Mouse (Mus musculus) forebrain, embryonic 11.5 days (tissue): ENCODE measurements around the gene Ybey. TPM values are rescaled to one million over a fixed set of nuclear protein-coding genes. Genes with fewer than 3 reads are reported as not detected.

Source experiments
- ATAC-seq: fragments of 200-750 bp; cut with Nextera tagmentation; replicated peaks from 2 replicates; pipeline ENCODE4 v1.8.0; 2017; ENCODE audit warnings: moderate TSS enrichment; ENCODE audit not compliant: low FRiP score
- DNase-seq: peaks from one replicate; pipeline ENCODE4 v3.0.0-alpha.2; 2017; ENCODE audit warnings: low spot score
- H3K27ac ChIP-seq: fragments of 300-500 bp; sonication (generic); 2 replicates; pipeline ENCODE4 v1.5.1; 2014; ENCODE audit warnings: low read depth, low read length
- H3K27me3 ChIP-seq: fragments of 300-500 bp; sonication (generic); 2 replicates; pipeline ENCODE4 v1.6.1; 2014; ENCODE audit warnings: mild to moderate bottlenecking, low read length, mixed read lengths; ENCODE audit not compliant: control insufficient read depth, insufficient read depth
- H3K36me3 ChIP-seq: fragments of 300-500 bp; sonication (generic); 2 replicates; pipeline ENCODE4 v1.6.1; 2014; ENCODE audit warnings: mild to moderate bottlenecking, low read length, moderate library complexity, mixed read lengths; ENCODE audit not compliant: control insufficient read depth, insufficient read depth
- H3K4me1 ChIP-seq: fragments of 300-500 bp; sonication (generic); replicated peaks from 2 replicates; pipeline ENCODE4 v1.6.1; 2014; ENCODE audit warnings: low read length, mixed read lengths; ENCODE audit not compliant: control insufficient read depth, insufficient read depth
- H3K4me2 ChIP-seq: fragments of 300-500 bp; sonication (generic); 2 replicates; pipeline ENCODE4 v1.6.1; 2014; ENCODE audit warnings: low read depth, mild to moderate bottlenecking, low read length, moderate library complexity, mixed read lengths; ENCODE audit not compliant: severe bottlenecking
- H3K4me3 ChIP-seq: fragments of 300-500 bp; sonication (generic); 2 replicates; pipeline ENCODE4 v1.5.1; 2014; ENCODE audit warnings: low read depth, low read length
- H3K9ac ChIP-seq: fragments of 300-500 bp; sonication (generic); 2 replicates; pipeline ENCODE4 v1.6.1; 2014; ENCODE audit warnings: low read length
- H3K9me3 ChIP-seq: fragments of 300-500 bp; sonication (generic); 2 replicates; pipeline ENCODE4 v1.6.1; 2016; ENCODE audit warnings: low read length, mixed read lengths; ENCODE audit not compliant: control insufficient read depth
- WGBS: fragments of 180-500 bp; shearing (Covaris S2); extraction: QIAGEN DNeasy Blood & Tissue Kit; methylation state at CpG from one replicate; pipeline ENCODE4 v1.1.7; 2014; 5-methylcytosine and 5-hydroxymethylcytosine counted together
- polyA plus RNA-seq: library from polyadenylated mRNA; unstranded; fragments of >200 nt; fragmentation: Nextera tagmentation; extraction: Ambion mirVana; gene quantifications from 2 replicates; pipeline ENCODE4 v1.2.1, GENCODE M21; 2014

Gene Ybey
- polyA plus RNA-seq, 1 experiment from 2014 or later: 6.1 TPM

- Histone ChIP-seq H3K36me3 (peaks cover 14% of the 10 kb centered on the region), H3K4me2 (no peak overlapping the region), H3K27me3 (no peaks in the 10 kb centered on the region), H3K4me3 (no peak overlapping the region), H3K27ac (no peak overlapping the region), H3K9me3 (no peaks in the 10 kb centered on the region), H3K4me1 (no peaks in the 10 kb centered on the region), H3K9ac (no peak overlapping the region)
- 96% methylated on average over 15 of the region's 15 CpGs for WGBS
- ATAC-seq: no peak
- no peak for DNase-seq
Observed at GRCm38 (mm10) chr10:76489205-76489604, 20.3 kb upstream of the Ybey start.

DNA sequence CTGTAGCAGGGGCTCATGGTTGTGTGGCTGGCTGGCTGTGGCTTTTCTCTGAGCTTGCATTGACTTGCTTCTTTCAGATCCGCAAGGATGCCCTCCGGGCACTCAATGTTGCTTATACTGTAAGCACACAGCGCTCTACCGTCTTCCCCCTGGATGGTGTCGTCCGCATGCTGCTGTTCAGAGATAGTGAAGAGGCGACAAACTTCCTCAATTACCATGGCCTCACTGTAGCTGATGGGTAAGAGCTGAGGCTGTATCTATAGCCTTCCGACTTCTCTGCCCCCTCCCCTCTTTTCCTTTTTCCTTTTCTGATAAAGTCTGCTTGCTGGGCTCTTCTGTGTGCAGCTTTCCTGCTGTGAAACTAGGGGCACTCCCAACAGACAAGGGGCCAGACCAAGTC lies 19.4 kb upstream of the Ybey start:
- no peak for ATAC-seq
- WGBS: 95% methylated on average over 8 of the region's 8 CpGs

DNA sequence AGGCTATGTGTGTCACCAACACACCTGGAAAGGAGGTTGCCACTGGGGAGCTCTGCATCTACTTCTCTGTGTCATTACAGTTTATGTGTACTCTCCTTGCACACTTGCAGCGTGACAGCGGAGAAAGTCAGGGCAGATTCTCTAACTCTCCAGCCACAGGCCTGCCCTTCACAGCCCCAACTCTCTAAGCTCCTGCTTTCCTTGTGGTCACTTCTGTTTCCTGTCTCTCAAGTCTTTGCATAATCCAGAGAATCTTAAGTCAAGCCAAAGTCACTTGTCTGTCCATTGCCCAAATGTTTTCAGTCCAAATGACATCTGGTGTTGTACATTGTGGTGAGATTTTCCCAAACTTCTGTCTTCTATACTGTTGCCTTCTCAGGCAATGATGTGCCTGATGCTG lies 17.4 kb upstream of the Ybey start:
- Histone ChIP-seq H3K4me1 (no peaks in the 10 kb centered on the region), H3K27me3 (no peaks in the 10 kb centered on the region), H3K9ac (no peak overlapping the region), H3K4me3 (no peak overlapping the region), H3K36me3 (peaks cover 22% of the 10 kb centered on the region), H3K9me3 (no peaks in the 10 kb centered on the region), H3K27ac (no peak overlapping the region), H3K4me2 (no peak overlapping the region)
- DNase-seq: no peak
- no peak for ATAC-seq
- 100% methylated on average over 2 of the region's 2 CpGs for WGBS

More for the DNA sequence above, 19.4 kb upstream of the Ybey start:
- Histone ChIP-seq H3K27ac (no peak overlapping the region), H3K4me2 (no peak overlapping the region), H3K9ac (no peak overlapping the region), H3K27me3 (no peaks in the 10 kb centered on the region), H3K9me3 (no peaks in the 10 kb centered on the region), H3K36me3 (peaks cover 15% of the 10 kb centered on the region), H3K4me3 (no peak overlapping the region), H3K4me1 (no peaks in the 10 kb centered on the region)
- no peak for DNase-seq

DNA sequence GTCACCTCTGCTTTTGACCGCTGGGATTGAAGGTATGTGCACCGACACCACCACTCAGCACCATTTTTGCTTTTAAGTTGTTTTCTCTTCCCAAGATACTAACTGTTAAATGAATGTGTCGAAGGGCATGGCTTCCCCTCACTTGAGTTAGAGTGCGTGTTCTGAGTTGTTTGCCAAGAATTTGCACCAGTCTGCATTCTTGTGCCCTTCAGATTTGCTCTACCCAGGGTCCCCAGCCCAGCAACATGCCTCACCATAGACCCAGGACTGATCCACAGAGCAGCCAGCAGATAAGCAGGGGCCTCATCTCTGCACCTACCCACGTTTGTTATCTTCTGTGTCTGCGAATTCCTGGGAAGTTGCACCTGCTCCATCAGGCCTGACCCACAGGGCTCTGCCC lies 12.6 kb upstream of the Ybey start:
- no peak overlapping the region for H3K9ac ChIP-seq
- 95% methylated on average over 6 of the region's 6 CpGs for WGBS
- no peak for DNase-seq

GRCm38 (mm10) chr10:76480851-76481250 lies 11.9 kb upstream of the Ybey start:
- H3K9me3 ChIP-seq: no peaks in the 10 kb centered on the region
- H3K27ac ChIP-seq: no peak overlapping the region
- DNase-seq: no peak
- no peak overlapping the region for H3K4me2 ChIP-seq
- H3K4me1 ChIP-seq: no peaks in the 10 kb centered on the region
- no peak for ATAC-seq
- peaks cover 18% of the 10 kb centered on the region for H3K36me3 ChIP-seq
- H3K27me3 ChIP-seq: no peaks in the 10 kb centered on the region
- no peak overlapping the region for H3K9ac ChIP-seq
- no peak overlapping the region for H3K4me3 ChIP-seq
- 95% methylated on average over 13 of the region's 13 CpGs for WGBS

More for the DNA sequence above, 12.6 kb upstream of the Ybey start:
- H3K27me3 ChIP-seq: no peaks in the 10 kb centered on the region
- no peak for ATAC-seq
- H3K4me3 ChIP-seq: no peak overlapping the region
- no peaks in the 10 kb centered on the region for H3K4me1 ChIP-seq
- H3K27ac ChIP-seq: no peak overlapping the region
- peaks cover 18% of the 10 kb centered on the region for H3K36me3 ChIP-seq
- H3K9me3 ChIP-seq: no peaks in the 10 kb centered on the region
- H3K4me2 ChIP-seq: no peak overlapping the region

DNA sequence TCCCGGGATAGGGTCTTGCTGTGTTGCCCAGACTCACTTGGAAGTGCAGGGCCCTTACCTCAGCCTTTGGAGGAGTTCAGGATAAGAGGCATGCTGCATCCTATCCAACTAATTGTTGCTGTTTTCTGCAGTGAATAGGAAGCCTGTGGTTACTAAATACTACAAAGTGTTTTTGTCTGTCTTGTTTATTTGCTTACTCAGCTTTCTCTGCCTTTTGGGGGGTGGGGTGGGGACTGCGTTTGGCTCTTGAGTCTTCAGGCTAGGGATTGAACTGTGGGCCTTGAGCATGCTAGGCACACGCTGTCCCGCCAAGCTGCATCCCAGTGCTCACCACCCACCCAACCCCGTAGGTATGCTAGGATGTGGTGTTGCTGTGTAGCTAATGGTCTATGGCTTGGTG lies 4.8 kb upstream of the Ybey start:
- H3K4me2 ChIP-seq: no peak overlapping the region
- 98% methylated on average over 5 of the region's 5 CpGs for WGBS
- H3K36me3 ChIP-seq: peaks cover 14% of the 10 kb centered on the region
- no peak overlapping the region for H3K4me3 ChIP-seq
- no peaks in the 10 kb centered on the region for H3K9me3 ChIP-seq
- DNase-seq (no peak), ATAC-seq (no peak)
- no peaks in the 10 kb centered on the region for H3K4me1 ChIP-seq
- no peak overlapping the region for H3K27ac ChIP-seq
- H3K27me3 ChIP-seq: no peaks in the 10 kb centered on the region
- H3K9ac ChIP-seq: no peak overlapping the region

DNA sequence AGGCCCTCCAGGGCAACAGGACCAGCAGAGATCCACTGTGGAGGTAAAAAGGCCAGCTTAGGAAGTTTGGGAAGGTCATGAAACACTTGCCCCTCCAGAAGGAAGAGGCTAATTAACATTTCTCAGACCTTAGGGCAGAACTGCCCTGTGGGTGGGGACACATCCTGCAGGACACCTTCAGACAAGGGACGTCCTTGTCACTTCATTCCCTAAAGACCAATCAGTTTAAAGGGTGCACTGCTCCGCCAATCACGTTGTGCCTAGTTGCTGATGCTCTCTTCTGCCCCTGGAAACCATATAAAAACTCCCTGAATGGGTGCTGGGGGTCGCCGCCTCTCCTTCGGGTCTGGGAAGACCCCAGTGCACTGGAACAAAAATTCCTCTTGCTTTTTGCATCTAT lies 6.2 kb downstream of the Ybey start:
- no peaks in the 10 kb centered on the region for H3K36me3 ChIP-seq
- 96% methylated on average over 6 of the region's 6 CpGs for WGBS

DNA sequence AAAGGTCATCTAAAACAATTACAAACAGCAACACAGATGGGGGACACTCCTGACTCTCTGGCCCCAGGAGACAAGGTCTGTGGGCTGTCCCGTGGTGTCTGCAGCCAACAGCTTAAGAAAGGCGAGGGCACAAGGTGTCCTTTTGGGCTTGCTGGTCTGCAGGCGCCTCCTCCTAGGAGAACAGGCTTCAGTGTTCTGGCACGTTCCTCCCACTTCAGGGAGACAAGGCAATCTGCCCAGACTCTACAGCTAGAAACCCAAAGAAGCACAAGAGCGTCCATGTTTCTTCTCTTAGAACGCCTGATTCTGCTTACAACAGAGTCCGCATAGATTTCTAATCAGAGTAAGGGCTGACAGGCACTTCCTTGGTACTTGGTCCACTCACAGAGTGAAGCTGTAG lies 6.6 kb downstream of the Ybey start:
- ATAC-seq (no peak), DNase-seq (no peak)
- no peak overlapping the region for H3K27ac ChIP-seq
- H3K9ac ChIP-seq: no peak overlapping the region
- H3K27me3 ChIP-seq: no peaks in the 10 kb centered on the region
- H3K4me3 ChIP-seq: no peak overlapping the region
- H3K36me3 ChIP-seq: no peaks in the 10 kb centered on the region
- 92% methylated on average over 7 of the region's 7 CpGs for WGBS
- H3K4me2 ChIP-seq: no peak overlapping the region
- H3K4me1 ChIP-seq: no peaks in the 10 kb centered on the region
- H3K9me3 ChIP-seq: no peaks in the 10 kb centered on the region

More for the DNA sequence above, 6.2 kb downstream of the Ybey start:
- H3K4me2 ChIP-seq: no peak overlapping the region
- no peaks in the 10 kb centered on the region for H3K9me3 ChIP-seq
- no peak overlapping the region for H3K4me3 ChIP-seq
- no peak overlapping the region for H3K9ac ChIP-seq
- H3K27me3 ChIP-seq: no peaks in the 10 kb centered on the region
- H3K4me1 ChIP-seq: peaks cover 2% of the 10 kb centered on the region; the same call in 1 of the 2 replicates
- H3K27ac ChIP-seq: no peak overlapping the region
- no peak for DNase-seq
- ATAC-seq: no peak

DNA sequence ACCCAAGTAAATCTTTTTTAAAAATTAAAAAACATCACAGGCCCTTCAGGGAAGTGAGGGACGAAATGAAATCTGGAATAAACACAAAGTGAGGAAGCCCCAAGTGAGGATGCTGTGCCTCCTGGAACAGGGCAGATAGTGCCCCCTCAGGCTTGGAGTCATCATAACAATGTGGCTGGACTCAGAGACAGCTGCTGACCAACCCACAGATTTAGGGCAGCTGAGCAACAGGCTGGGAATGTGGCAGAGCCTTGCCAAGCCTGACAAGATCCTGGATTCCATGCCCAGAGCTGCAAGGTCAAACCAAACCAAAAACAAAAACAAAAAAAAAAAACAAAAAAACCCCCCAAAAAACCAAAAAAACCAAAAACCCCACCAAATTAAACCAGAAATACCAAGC lies 7.7 kb downstream of the Ybey start:
- no peaks in the 10 kb centered on the region for H3K9me3 ChIP-seq
- ATAC-seq: no peak
- 97% methylated on average over 1 of the region's 1 CpGs for WGBS

More for the DNA sequence above, 7.7 kb downstream of the Ybey start:
- H3K9ac ChIP-seq: no peak overlapping the region
- no peaks in the 10 kb centered on the region for H3K4me1 ChIP-seq
- DNase-seq: no peak
- H3K27ac ChIP-seq: no peak overlapping the region
- H3K36me3 ChIP-seq: no peaks in the 10 kb centered on the region
- H3K27me3 ChIP-seq: no peaks in the 10 kb centered on the region
- H3K4me3 ChIP-seq: no peak overlapping the region
- H3K4me2 ChIP-seq: no peak overlapping the region
